Comparison of ENCODE assay signal across 14 mouse cellular contexts in the genomic region with DNA sequence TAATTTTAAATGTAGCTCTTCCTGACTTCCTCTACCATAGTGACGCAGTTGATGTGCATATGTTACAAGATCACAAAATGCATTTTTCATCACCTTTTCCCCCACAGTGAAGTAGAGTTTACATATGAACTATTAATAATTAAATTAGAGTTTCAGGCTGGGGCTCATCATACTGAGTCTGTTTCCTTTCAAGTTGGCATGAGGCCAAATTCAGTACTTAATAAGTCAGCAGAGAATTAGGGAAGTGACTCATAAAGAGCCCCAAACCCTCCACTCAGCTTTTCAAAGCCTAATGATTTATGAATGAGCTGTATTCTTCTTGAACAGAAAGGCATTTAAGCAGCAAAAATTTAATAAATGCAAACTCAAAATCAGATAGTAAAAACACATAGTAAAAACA.
A peak's percentile ranks its signal among the peaks of the same experiment; 100 is the strongest.
DNase-seq lines count a peak whose midpoint lies in the region; ATAC-seq and TF ChIP-seq lines count a peak whose summit lies in the region.
"Had no signal": no experiment of that assay in that cellular context is flagged by ENCODE, and none has a peak within 500 bp of the region (broad histone marks: within the 10 kb centered on the region; RNA-seq: fewer than 3 reads in every experiment).

No protein-coding gene starts in this region.

- no peak for TF ChIP-seq CTCF in stomach, postnatal 0 days (IDR thresholded peaks at IDR 0.05; ENCODE audit: low read depth)

- H3K27me3 ChIP-seq in kidney, embryonic 15.5 days, result no peaks in the 10 kb centered on the region
- no peaks in the 10 kb centered on the region for H3K27me3 ChIP-seq in stomach, embryonic 14.5 days (ENCODE audit: control insufficient read depth, insufficient read depth, low read length)
- H3K27me3 ChIP-seq in stomach, postnatal 0 days (ENCODE audit: control insufficient read depth, insufficient read depth, low read length), result no peaks in the 10 kb centered on the region
- H3K27me3 ChIP-seq: liver, embryonic 15.5 days had no signal

- H3K9ac ChIP-seq in kidney, embryonic 15.5 days, result no peak overlapping the region
- H3K9ac ChIP-seq in stomach, embryonic 14.5 days (replicated peaks; ENCODE audit: low read depth, low read length), result no peak overlapping the region
- no peak overlapping the region for H3K9ac ChIP-seq in stomach, postnatal 0 days (ENCODE audit: low read length)
- H3K9ac ChIP-seq: liver, embryonic 15.5 days had no signal

- no peaks in the 10 kb centered on the region for H3K36me3 ChIP-seq in kidney, embryonic 15.5 days
- H3K36me3 ChIP-seq in stomach, embryonic 14.5 days (ENCODE audit: control insufficient read depth, insufficient read depth, low read length), result no peaks in the 10 kb centered on the region
- no peaks in the 10 kb centered on the region for H3K36me3 ChIP-seq in stomach, postnatal 0 days (ENCODE audit: control insufficient read depth, insufficient read depth, low read length)
- H3K36me3 ChIP-seq: liver, embryonic 15.5 days had no signal

- TF ChIP-seq EP300 in stomach, postnatal 0 days (optimal IDR thresholded peaks at IDR 0.05), result no peak

- no peaks in the 10 kb centered on the region for H3K4me1 ChIP-seq in kidney, embryonic 15.5 days
- H3K4me1 ChIP-seq in stomach, embryonic 14.5 days (ENCODE audit: control insufficient read depth, insufficient read depth, low read length), result no peaks in the 10 kb centered on the region
- no peaks in the 10 kb centered on the region for H3K4me1 ChIP-seq in stomach, postnatal 0 days (replicated peaks; ENCODE audit: control insufficient read depth, insufficient read depth)
- H3K4me1 ChIP-seq: liver, embryonic 15.5 days had no signal

- intact Hi-C loops in gastrocnemius, postnatal 36 days (cut with DNase I), result no loop called here

- no peak overlapping the region for H3K4me3 ChIP-seq in kidney, embryonic 15.5 days (replicated peaks)
- no peak overlapping the region for H3K4me3 ChIP-seq in stomach, embryonic 14.5 days (ENCODE audit: low read depth, low read length)
- H3K4me3 ChIP-seq in stomach, postnatal 0 days (ENCODE audit: low read depth, low read length), result no peak overlapping the region
- H3K4me3 ChIP-seq: liver, embryonic 15.5 days; myocyte had no signal

- DNase-seq in embryo, embryonic 11 days, result peak; percentile 7
- no peak for DNase-seq in embryo, embryonic 10.5 days (ENCODE audit: low spot score)
- no peak for DNase-seq in kidney, postnatal 25 days
- DNase-seq in stomach, postnatal 0 days (ENCODE audit: low spot score), result no peak
- DNase-seq in thymus, postnatal 10 days (ENCODE audit: low spot score in 2 of 2), result no peak
- DNase-seq in gastrocnemius, postnatal 36 days, result no peak
- DNase-seq: adrenal gland, postnatal 10 days; kidney, adult 8-10 months; thymus, postnatal 4 days had no signal

- H3K9me3 ChIP-seq in kidney, embryonic 15.5 days (replicated peaks), result no peaks in the 10 kb centered on the region
- H3K9me3 ChIP-seq in stomach, embryonic 14.5 days (ENCODE audit: control insufficient read depth, low read depth, low read length), result no peaks in the 10 kb centered on the region
- no peaks in the 10 kb centered on the region for H3K9me3 ChIP-seq in stomach, postnatal 0 days (ENCODE audit: control insufficient read depth, low read length)
- H3K9me3 ChIP-seq: liver, embryonic 15.5 days had no signal

- ATAC-seq in kidney, embryonic 15.5 days (replicated peaks; ENCODE audit: low FRiP score), result peak; percentile 73
- ATAC-seq in stomach, embryonic 14.5 days (ENCODE audit: insufficient number of reproducible peaks, insufficient read depth, low FRiP score, low read depth), result 0 out of 2 replicates have a peak, but pooled peaks have one; percentile 63
- ATAC-seq in stomach, postnatal 0 days (ENCODE audit: low FRiP score, low TSS enrichment), result no peak

- H3K4me2 ChIP-seq in kidney, embryonic 15.5 days, result no peak overlapping the region
- no peak overlapping the region for H3K4me2 ChIP-seq in stomach, embryonic 14.5 days (replicated peaks; ENCODE audit: low read depth, low read length)
- H3K4me2 ChIP-seq in stomach, postnatal 0 days (replicated peaks; ENCODE audit: low read depth), result no peak overlapping the region
- H3K4me2 ChIP-seq: liver, embryonic 15.5 days had no signal

- H3K27ac ChIP-seq in kidney, embryonic 15.5 days, result no peak overlapping the region
- H3K27ac ChIP-seq in stomach, embryonic 14.5 days (ENCODE audit: low read length), result no peak overlapping the region
- H3K27ac ChIP-seq in stomach, postnatal 0 days (replicated peaks), result no peak overlapping the region
- H3K27ac ChIP-seq: liver, embryonic 15.5 days; macrophage had no signal

- 55% methylated on average over 1 of the region's 1 CpGs for WGBS in kidney, embryonic 15.5 days
- 42% methylated on average over 1 of the region's 1 CpGs for WGBS in stomach, embryonic 14.5 days
- 36% methylated on average over 1 of the region's 1 CpGs for WGBS in stomach, postnatal 0 days
